8 mouse cellular contexts compared by ENCODE assay signal in genomic region chr1:60097277-60098023, GRCm38 (mm10). TPM values are rescaled to one million over a fixed set of nuclear protein-coding genes. Genes with fewer than 3 reads are reported as not detected.
DNase-seq lines count a peak whose midpoint lies in the region; ATAC-seq lines count a peak whose summit lies in the region.

No protein-coding gene starts in this region.

- peak; percentile 71 for ATAC-seq in megakaryocyte, adult 5-6 weeks (ENCODE audit: poor library complexity, severe bottlenecking)

- peak; percentile 58 for DNase-seq in WW6 (ENCODE audit: low read depth, low spot score)
- peak; percentile 70 to 73 for DNase-seq in cerebellum, postnatal 14 days
- peak; percentile 63 to 78 for DNase-seq in frontal cortex, postnatal 36 days (ENCODE audit: low spot score in 2 of 2)
- peak; percentile 91 for DNase-seq in induced T-regulatory cell, adult 2 months (ENCODE audit: low read depth)
- peak; percentile 46 to 68 for DNase-seq in left cerebral cortex, adult 8-10 months (ENCODE audit: low spot score in 2 of 2)
- peak; percentile 83 to 85 for DNase-seq in right cerebral cortex, postnatal 10 days (ENCODE audit: low spot score in 2 of 2)
- DNase-seq in urinary bladder, postnatal 36 days (ENCODE audit: low spot score in 2 of 2) = peak; percentile 27 to 58

RNA-seq across cellular contexts. Expression of gene Carf, which starts 0.6 kb away (rescaled TPM):
- 10 to 100 TPM; 22.7 to 30.4 (median 27.3) TPM for total RNA-seq in left cerebral cortex, adult 8-10 months (2022)
- total RNA-seq in megakaryocyte, adult 5-6 weeks (2015) = 6.3 and 13.1 TPM in 2 replicates
- total RNA-seq in megakaryocyte, adult 5-6 weeks (2017) = 4.1 and 4.9 TPM in 2 replicates

RNA-seq across cellular contexts. Expression of gene Wdr12, which starts 1.0 kb away (rescaled TPM):
- 10 to 100 TPM; 31.5 to 34.9 (median 32.4) TPM for total RNA-seq in left cerebral cortex, adult 8-10 months (2022)
- 11.4 and 11.5 TPM in 2 replicates for total RNA-seq in megakaryocyte, adult 5-6 weeks (2015)
- 14.4 and 19.0 TPM in 2 replicates for total RNA-seq in megakaryocyte, adult 5-6 weeks (2017)

RNA-seq across cellular contexts. Expression of gene Ica1l, which starts 54.5 kb away (rescaled TPM):
- total RNA-seq in left cerebral cortex, adult 8-10 months (2022) = 10 to 100 TPM; 34.5 to 40.8 (median 37.5) TPM
- 0.07 TPM in 1 of 2 replicates, not detected in the other for total RNA-seq in megakaryocyte, adult 5-6 weeks (2015)
- 0.95 and 0.98 TPM in 2 replicates for total RNA-seq in megakaryocyte, adult 5-6 weeks (2017)

Comparison
In these comparisons a context has a peak if more than half of its experiments do, and no peak if none do; other contexts are left out.
1. Peak in every context shown above with its lines: DNase-seq and ATAC-seq.
2. RNA of gene Ica1l, which starts 54.5 kb away (total RNA-seq): 34.5 to 40.8 TPM in left cerebral cortex, adult 8-10 months; 0.07 to 0.98 TPM in megakaryocyte, adult 5-6 weeks; every median in the first group is over 10 times any median in the second.